Mouse (Mus musculus): ENCODE results near the gene Pigh.

- TF ChIP-seq POLR2A (IDR thresholded peaks at IDR 0.05; ENCODE audit: low read depth, low read length): no peak
- no peak for TF ChIP-seq CTCF (IDR thresholded peaks at IDR 0.05; ENCODE audit: extremely low read depth, insufficient read length, insufficient replicate concordance, low read depth, low read length)
Observed at GRCm38 (mm10) chr12:79122820-79123219, 33.4 kb upstream of the Pigh start.

All from small intestine, adult 2 months (tissue).